19 mouse cellular contexts compared by ENCODE assay signal in genomic region chr6:139719639-139720221, GRCm38 (mm10).
A peak's percentile ranks its signal among the peaks of the same experiment; 100 is the strongest.
DNase-seq lines count a peak whose midpoint lies in the region; ATAC-seq and TF ChIP-seq lines count a peak whose summit lies in the region.
"Had no signal": no experiment of that assay in that cellular context is flagged by ENCODE, and none has a peak within 500 bp of the region (broad histone marks: within the 10 kb centered on the region; RNA-seq: fewer than 3 reads in every experiment).

No protein-coding gene starts in this region.

- TF ChIP-seq POLR2A in brain, embryonic 14.5 days (IDR thresholded peaks at IDR 0.05; ENCODE audit: borderline replicate concordance, extremely low read depth, insufficient read depth, insufficient read length, poor library complexity, severe bottlenecking): no peak

- DNase-seq in midbrain, embryonic 11.5 days (ENCODE audit: low spot score, missing footprints): no peak
- peak; percentile 46 for DNase-seq in brain, embryonic 14.5 days (ENCODE audit: low read depth)
- peak; percentile 43 for DNase-seq in hindbrain, embryonic 14.5 days (ENCODE audit: low spot score)
- peak; percentile 29 for DNase-seq in retina, embryonic 14.5 days (ENCODE audit: low spot score)
- DNase-seq in gastrocnemius, adult 18-20 months (ENCODE audit: low spot score): no peak
- DNase-seq in frontal cortex, postnatal 36 days (ENCODE audit: low spot score in 2 of 2): no peak
- DNase-seq: adrenal gland, adult 8-10 months; cerebellum, adult 2 months; forebrain, postnatal 0 days; heart, postnatal 36 days; kidney, adult 8-10 months; kidney, postnatal 10 days; left cerebral cortex, postnatal 4 days; lung, embryonic 14.5 days had no signal

- H3K9me3 ChIP-seq in midbrain, embryonic 11.5 days (ENCODE audit: control insufficient read depth, low read length): no peaks in the 10 kb centered on the region
- no peaks in the 10 kb centered on the region for H3K9me3 ChIP-seq in midbrain, embryonic 15.5 days
- no peaks in the 10 kb centered on the region for H3K9me3 ChIP-seq in hindbrain, embryonic 14.5 days (ENCODE audit: control insufficient read depth, low read length)
- H3K9me3 ChIP-seq: heart, embryonic 15.5 days; limb, embryonic 15.5 days had no signal

- H3K9ac ChIP-seq in midbrain, embryonic 11.5 days (ENCODE audit: low read length): no peak overlapping the region
- H3K9ac ChIP-seq in midbrain, embryonic 15.5 days: no peak overlapping the region
- H3K9ac ChIP-seq in hindbrain, embryonic 14.5 days: no peak overlapping the region
- H3K9ac ChIP-seq: forebrain, postnatal 0 days; heart, embryonic 15.5 days; limb, embryonic 15.5 days; liver, embryonic 14.5 days; lung, embryonic 14.5 days had no signal

- no peak overlapping the region for H3K4me2 ChIP-seq in midbrain, embryonic 11.5 days
- H3K4me2 ChIP-seq in midbrain, embryonic 15.5 days: no peak overlapping the region
- no peak overlapping the region for H3K4me2 ChIP-seq in hindbrain, embryonic 14.5 days (replicated peaks)
- H3K4me2 ChIP-seq: heart, embryonic 15.5 days; limb, embryonic 15.5 days; lung, embryonic 14.5 days had no signal

- no peak overlapping the region for H3K27ac ChIP-seq in midbrain, embryonic 11.5 days (ENCODE audit: low read depth, low read length)
- H3K27ac ChIP-seq in midbrain, embryonic 15.5 days: no peak overlapping the region
- no peak overlapping the region for H3K27ac ChIP-seq in hindbrain, embryonic 14.5 days
- H3K27ac ChIP-seq: heart, embryonic 15.5 days; limb, embryonic 15.5 days; liver, embryonic 14.5 days had no signal

- no peaks in the 10 kb centered on the region for H3K27me3 ChIP-seq in midbrain, embryonic 11.5 days (ENCODE audit: control insufficient read depth, insufficient read depth, low read length)
- H3K27me3 ChIP-seq in midbrain, embryonic 15.5 days (replicated peaks): no peaks in the 10 kb centered on the region
- no peaks in the 10 kb centered on the region for H3K27me3 ChIP-seq in hindbrain, embryonic 14.5 days (ENCODE audit: control insufficient read depth, insufficient read depth, low read length)
- H3K27me3 ChIP-seq: heart, embryonic 15.5 days; limb, embryonic 15.5 days had no signal

- H3K4me3 ChIP-seq in midbrain, embryonic 11.5 days (ENCODE audit: low read depth, low read length): no peak overlapping the region
- H3K4me3 ChIP-seq in midbrain, embryonic 15.5 days: no peak overlapping the region
- no peak overlapping the region for H3K4me3 ChIP-seq in hindbrain, embryonic 14.5 days (replicated peaks; ENCODE audit: low read length)
- H3K4me3 ChIP-seq: heart, embryonic 15.5 days; limb, embryonic 15.5 days had no signal

- H3K4me1 ChIP-seq in midbrain, embryonic 11.5 days (ENCODE audit: control insufficient read depth, insufficient read depth, low read length): no peaks in the 10 kb centered on the region
- no peaks in the 10 kb centered on the region for H3K4me1 ChIP-seq in midbrain, embryonic 15.5 days
- H3K4me1 ChIP-seq in hindbrain, embryonic 14.5 days (replicated peaks; ENCODE audit: control insufficient read depth, insufficient read depth, low read length): 0 out of 2 replicates have a peak, but pooled peaks cover 2% of the 10 kb centered on the region
- H3K4me1 ChIP-seq: heart, embryonic 15.5 days; limb, embryonic 15.5 days had no signal

- 0 out of 2 replicates have a peak, but pooled peaks have one; percentile 30 for ATAC-seq in midbrain, embryonic 11.5 days (ENCODE audit: low FRiP score)
- ATAC-seq in midbrain, embryonic 15.5 days (replicated peaks): no peak
- ATAC-seq in hindbrain, embryonic 14.5 days (ENCODE audit: low FRiP score): no peak
- ATAC-seq: activated CD4-positive, CD25-positive, alpha-beta regulatory T cell, adult 4 months; forebrain, postnatal 0 days had no signal

- no peak for TF ChIP-seq CTCF in brain, embryonic 14.5 days (IDR thresholded peaks at IDR 0.05; ENCODE audit: borderline replicate concordance, extremely low read depth, insufficient read depth, insufficient read length)

- H3K36me3 ChIP-seq in midbrain, embryonic 11.5 days (ENCODE audit: control insufficient read depth, insufficient read depth, low read length): no peaks in the 10 kb centered on the region
- no peaks in the 10 kb centered on the region for H3K36me3 ChIP-seq in midbrain, embryonic 15.5 days (replicated peaks)
- H3K36me3 ChIP-seq in hindbrain, embryonic 14.5 days (replicated peaks; ENCODE audit: control insufficient read depth, insufficient read depth): no peaks in the 10 kb centered on the region
- H3K36me3 ChIP-seq: heart, embryonic 15.5 days; limb, embryonic 15.5 days had no signal

- 88% methylated on average over 13 of the region's 13 CpGs for WGBS in midbrain, embryonic 11.5 days
- 75% methylated on average over 13 of the region's 13 CpGs for WGBS in midbrain, embryonic 15.5 days
- 56% methylated on average over 13 of the region's 13 CpGs for WGBS in hindbrain, embryonic 14.5 days

Comparison
In these comparisons a context has a peak if more than half of its experiments do, and no peak if none do; other contexts are left out.
1. DNase-seq: peak in brain, embryonic 14.5 days (single experiment), hindbrain, embryonic 14.5 days (single experiment) and retina, embryonic 14.5 days (single experiment); none in midbrain, embryonic 11.5 days (single experiment), gastrocnemius, adult 18-20 months (single experiment) and frontal cortex, postnatal 36 days (0 of 2).